Mouse (Mus musculus) large intestine, adult 2 months (tissue): ENCODE results near the gene Cacna1e. TPM values are rescaled to one million over a fixed set of nuclear protein-coding genes. Genes with fewer than 3 reads are reported as not detected.

ENCODE experiments used
- DNase-seq: peaks from one replicate; pipeline ENCODE4 v3.0.0-alpha.2; 2012; ENCODE audit warnings: low read depth, low spot score
- WGBS: fragments of 180-500 bp; shearing (Covaris S2); methylation state at CpG from one replicate; pipeline ENCODE4 v1.1.7; 2018; 5-methylcytosine and 5-hydroxymethylcytosine counted together
- polyA plus RNA-seq: library from polyadenylated mRNA; depleted of rRNA; stranded (reverse); fragments of >200 nt; gene quantifications from 2 replicates; pipeline ENCODE4 v1.2.3, GENCODE M21; 2012

Gene Cacna1e
- polyA plus RNA-seq, 1 experiment = 0.82 TPM

GRCm38 (mm10) chr1:154842336-154842735 lies 42.0 kb downstream of the Cacna1e start:
- no peak for DNase-seq
- 36% methylated on average over 5 of the region's 5 CpGs for WGBS

GRCm38 (mm10) chr1:154841057-154841630 lies 43.2 kb downstream of the Cacna1e start:
- no peak for DNase-seq
- WGBS = 51% methylated on average over 6 of the region's 6 CpGs

- WGBS = 82% methylated on average over 4 of the region's 4 CpGs
- no peak for DNase-seq
Measured at GRCm38 (mm10) chr1:154839272-154839671, 45.0 kb downstream of the Cacna1e start.

GRCm38 (mm10) chr1:154836473-154836872 lies 47.8 kb downstream of the Cacna1e start:
- 84% methylated on average over 5 of the region's 5 CpGs for WGBS

GRCm38 (mm10) chr1:154832168-154832539 lies 52.1 kb downstream of the Cacna1e start:
- 66% methylated on average over 9 of the region's 9 CpGs for WGBS
- DNase-seq = no peak

More at GRCm38 (mm10) chr1:154836473-154836872, 47.8 kb downstream of the Cacna1e start:
- DNase-seq = no peak

GRCm38 (mm10) chr1:154831269-154832167 lies 52.8 kb downstream of the Cacna1e start:
- 80% methylated on average over 10 of the region's 10 CpGs for WGBS
- DNase-seq = no peak

GRCm38 (mm10) chr1:154830051-154830450 lies 54.2 kb downstream of the Cacna1e start:
- DNase-seq = no peak
- 73% methylated on average over 6 of the region's 6 CpGs for WGBS

- 51% methylated on average over 3 of the region's 3 CpGs for WGBS
Measured at GRCm38 (mm10) chr1:154823098-154823497, 61.2 kb downstream of the Cacna1e start.

GRCm38 (mm10) chr1:154820422-154820821 lies 63.9 kb downstream of the Cacna1e start:
- DNase-seq = no peak
- WGBS = 82% methylated on average over 7 of the region's 7 CpGs

More at GRCm38 (mm10) chr1:154823098-154823497, 61.2 kb downstream of the Cacna1e start:
- no peak for DNase-seq

GRCm38 (mm10) chr1:154819960-154820359 lies 64.3 kb downstream of the Cacna1e start:
- 86% methylated on average over 2 of the region's 2 CpGs for WGBS
- DNase-seq = no peak

GRCm38 (mm10) chr1:154818742-154819141 lies 65.6 kb downstream of the Cacna1e start:
- DNase-seq = no peak
- WGBS = 21% methylated on average over 1 of the region's 1 CpGs

GRCm38 (mm10) chr1:154816836-154817235 lies 67.5 kb downstream of the Cacna1e start:
- WGBS = 31% methylated on average over 6 of the region's 6 CpGs
- no peak for DNase-seq

- no peak for DNase-seq
- 89% methylated on average over 3 of the region's 3 CpGs for WGBS
Measured at GRCm38 (mm10) chr1:154816267-154816666, 68.0 kb downstream of the Cacna1e start.

- WGBS = 80% methylated on average over 1 of the region's 1 CpGs
- no peak for DNase-seq
Measured at GRCm38 (mm10) chr1:154805742-154806141, 78.6 kb downstream of the Cacna1e start.

GRCm38 (mm10) chr1:154805038-154805437 lies 79.3 kb downstream of the Cacna1e start:
- no peak for DNase-seq
- WGBS = 91% methylated on average over 3 of the region's 3 CpGs

- 20% methylated on average over 5 of the region's 5 CpGs for WGBS
- no peak for DNase-seq
Measured at GRCm38 (mm10) chr1:154802301-154802904, 81.9 kb downstream of the Cacna1e start.

GRCm38 (mm10) chr1:154799257-154799656 lies 85.0 kb downstream of the Cacna1e start:
- 79% methylated on average over 31 of the region's 31 CpGs for WGBS
- no peak for DNase-seq

GRCm38 (mm10) chr1:154798771-154799170 lies 85.5 kb downstream of the Cacna1e start:
- WGBS = 56% methylated on average over 2 of the region's 2 CpGs
- no peak for DNase-seq

GRCm38 (mm10) chr1:154796685-154797084 lies 87.6 kb downstream of the Cacna1e start:
- DNase-seq = no peak
- 52% methylated on average over 2 of the region's 2 CpGs for WGBS

- WGBS = 54% methylated on average over 8 of the region's 8 CpGs
- no peak for DNase-seq
Measured at GRCm38 (mm10) chr1:154794518-154794951, 89.8 kb downstream of the Cacna1e start.
